Mouse (Mus musculus): ENCODE data around the gene Cdpf1. TPM values are rescaled to one million over a fixed set of nuclear protein-coding genes. Genes with fewer than 3 reads are reported as not detected.

Gene Cdpf1
- total and polyA plus RNA-seq, 3 experiments: 18.1 to 27.4 (median 26.4) TPM

GRCm38 (mm10) chr15:85845071-85845470, 33.6 kb upstream of the Cdpf1 start:
- Histone ChIP-seq H3K79me2 (replicated peaks; ENCODE audit: control insufficient read depth, extremely low read depth, insufficient read depth, poor library complexity, severe bottlenecking) (no peaks in the 10 kb centered on the region), H3K9me3 (replicated peaks; ENCODE audit: low read length) (no peaks in the 10 kb centered on the region), H3K4me2 (ENCODE audit: insufficient read depth, low read depth, poor library complexity, severe bottlenecking) (no peak overlapping the region), H3K9ac (ENCODE audit: insufficient read depth, low read depth) (no peak overlapping the region), H3K36me3 (replicated peaks in 1 of 2; ENCODE audit: control insufficient read depth in 1 of 2, insufficient read depth in 1 of 2, low read length in 1 of 2) (peaks cover 0 to 48% of the 10 kb centered on the region in 2 experiments), H3K27ac (ENCODE audit: insufficient read depth, low read depth) (no peak overlapping the region), H3K4me3 (replicated peaks in 1 of 3; ENCODE audit: low read depth in 2 of 3, low read length in 2 of 3, poor library complexity in 1 of 3) (no peak overlapping the region), H3K27me3 (replicated peaks) (no peaks in the 10 kb centered on the region), H3K4me1 (ENCODE audit: control insufficient read depth in 1 of 2, insufficient read depth in 2 of 2) (peaks cover 0 to 18% of the 10 kb centered on the region in 2 experiments; a peak in 3 of 4 replicates)
- TF ChIP-seq UBTF (IDR thresholded peaks at IDR 0.05; ENCODE audit: low read depth, low read length): no peak
- no peak for TF ChIP-seq E2F4 (IDR thresholded peaks at IDR 0.05; ENCODE audit: insufficient replicate concordance, low read depth, low read length)
- no peak for TF ChIP-seq PAX5 (IDR thresholded peaks at IDR 0.05; ENCODE audit: low read length)
- TF ChIP-seq CTCF (conservative IDR thresholded peaks at IDR 0.05 in 1 of 2, IDR thresholded peaks at IDR 0.05 in 1 of 2; ENCODE audit: low read depth in 2 of 2, low read length in 2 of 2): no peak
- no peak for TF ChIP-seq TCF12 (IDR thresholded peaks at IDR 0.05; ENCODE audit: low read depth, low read length)
- no peak for TF ChIP-seq RAD21 (IDR thresholded peaks at IDR 0.05; ENCODE audit: low read depth, low read length)
- no peak for TF ChIP-seq ELF1 (IDR thresholded peaks at IDR 0.05; ENCODE audit: low read depth, low read length)
- TF ChIP-seq USF2 (conservative IDR thresholded peaks at IDR 0.05; ENCODE audit: low read depth, low read length): no peak
- no peak for TF ChIP-seq POLR2AphosphoS2 (IDR thresholded peaks at IDR 0.05; ENCODE audit: low read depth, low read length)
- TF ChIP-seq IRF4 (IDR thresholded peaks at IDR 0.05; ENCODE audit: low read depth, low read length): no peak
- no peak for TF ChIP-seq KAT2A (IDR thresholded peaks at IDR 0.05; ENCODE audit: insufficient replicate concordance, low read length)
- no peak for TF ChIP-seq CHD2 (IDR thresholded peaks at IDR 0.05; ENCODE audit: low read length)
- TF ChIP-seq ZMIZ1 (IDR thresholded peaks at IDR 0.05; ENCODE audit: low read depth, low read length): no peak
- no peak for TF ChIP-seq MYC (IDR thresholded peaks at IDR 0.05; ENCODE audit: low read depth, low read length)
- TF ChIP-seq ZNF384 (IDR thresholded peaks at IDR 0.05; ENCODE audit: low read depth, low read length): no peak
- TF ChIP-seq JUND (conservative IDR thresholded peaks at IDR 0.05; ENCODE audit: low read depth, low read length): no peak
- no peak for TF ChIP-seq MXI1 (IDR thresholded peaks at IDR 0.05; ENCODE audit: low read depth, low read length)
- no peak for TF ChIP-seq NELFE (IDR thresholded peaks at IDR 0.05; ENCODE audit: low read depth, low read length)
- dilution Hi-C loops (cut with MboI; ENCODE audit: extremely low pct_ligation_motif_present, extremely low pct_unique_long_range_greater_than_20kb, low sequenced_read_pairs) (no loop called here), in situ Hi-C loops (cut with MboI; ENCODE audit: low pct_ligation_motif_present, low pct_unique_long_range_greater_than_20kb, low sequenced_read_pairs) (no loop called here)
- no peak for DNase-seq (ENCODE audit: extremely low read depth)

GRCm38 (mm10) chr15:85841796-85842360, 30.4 kb upstream of the Cdpf1 start:
- no peak overlapping the region for H3K4me2 ChIP-seq (ENCODE audit: insufficient read depth, low read depth, poor library complexity, severe bottlenecking)
- in situ Hi-C loops (cut with MboI; ENCODE audit: low pct_ligation_motif_present, low pct_unique_long_range_greater_than_20kb, low sequenced_read_pairs) (no loop called here), dilution Hi-C loops (cut with MboI; ENCODE audit: extremely low pct_ligation_motif_present, extremely low pct_unique_long_range_greater_than_20kb, low sequenced_read_pairs) (no loop called here)
- no peak for DNase-seq (ENCODE audit: extremely low read depth)
- no peak overlapping the region for H3K9ac ChIP-seq (ENCODE audit: insufficient read depth, low read depth)
- no peak overlapping the region for H3K27ac ChIP-seq (ENCODE audit: insufficient read depth, low read depth)
- H3K36me3 ChIP-seq (replicated peaks in 1 of 2; ENCODE audit: control insufficient read depth in 1 of 2, insufficient read depth in 1 of 2, low read length in 1 of 2): peaks cover 0 to 48% of the 10 kb centered on the region in 2 experiments
- H3K4me3 ChIP-seq (replicated peaks in 1 of 3; ENCODE audit: low read depth in 2 of 3, low read length in 2 of 3, poor library complexity in 1 of 3): no peak overlapping the region
- TF ChIP-seq ZKSCAN1 (IDR thresholded peaks at IDR 0.05; ENCODE audit: borderline replicate concordance, low read depth, low read length) (no peak), NRF1 (IDR thresholded peaks at IDR 0.05; ENCODE audit: low read depth, low read length) (no peak), RCOR1 (conservative IDR thresholded peaks at IDR 0.05; ENCODE audit: low read depth, low read length) (no peak), JUND (conservative IDR thresholded peaks at IDR 0.05; ENCODE audit: low read depth, low read length) (no peak)
- peaks cover 0 to 4% of the 10 kb centered on the region in 2 experiments; a peak in 1 of 4 replicates for H3K4me1 ChIP-seq (ENCODE audit: control insufficient read depth in 1 of 2, insufficient read depth in 2 of 2)
- no peaks in the 10 kb centered on the region for H3K27me3 ChIP-seq (replicated peaks)
- no peaks in the 10 kb centered on the region for H3K79me2 ChIP-seq (replicated peaks; ENCODE audit: control insufficient read depth, extremely low read depth, insufficient read depth, poor library complexity, severe bottlenecking)
- no peaks in the 10 kb centered on the region for H3K9me3 ChIP-seq (replicated peaks; ENCODE audit: low read length)

Measured in CH12.LX (cell line).